Mouse (Mus musculus): ENCODE data around the gene Ccdc159.

- no peak for TF ChIP-seq CTCF (IDR thresholded peaks at IDR 0.05; ENCODE audit: control insufficient read depth, insufficient read depth, low read length)
- no peak for TF ChIP-seq POLR2A (IDR thresholded peaks at IDR 0.05; ENCODE audit: borderline replicate concordance, control insufficient read depth, low read depth, low read length)
These were observed 11.1 kb downstream of the Ccdc159 start for GRCm38 (mm10) chr9:21938234-21938855.
